31 mouse cellular contexts compared by ENCODE assay signal in genomic region chr15:97204889-97205288, GRCm38 (mm10). TPM values are rescaled to one million over a fixed set of nuclear protein-coding genes. Genes with fewer than 3 reads are reported as not detected.
"Had no signal": no experiment of that assay in that cellular context is flagged by ENCODE, and none has a peak within 500 bp of the region (broad histone marks: within the 10 kb centered on the region; RNA-seq: fewer than 3 reads in every experiment).

No protein-coding gene starts in this region.

- H3K4me2 ChIP-seq: limb, embryonic 12.5 days; limb, embryonic 13.5 days; limb, embryonic 15.5 days; liver, embryonic 13.5 days; liver, embryonic 15.5 days; lung, embryonic 14.5 days; lung, embryonic 15.5 days; midbrain, embryonic 11.5 days; midbrain, embryonic 12.5 days; midbrain, embryonic 13.5 days; midbrain, embryonic 15.5 days; neural tube, embryonic 12.5 days; neural tube, embryonic 13.5 days had no signal

- H3K9ac ChIP-seq: limb, embryonic 12.5 days; limb, embryonic 13.5 days; limb, embryonic 15.5 days; liver, embryonic 13.5 days; liver, embryonic 14.5 days; liver, embryonic 15.5 days; lung, embryonic 14.5 days; lung, embryonic 15.5 days; midbrain, embryonic 12.5 days; midbrain, embryonic 13.5 days; midbrain, embryonic 15.5 days; neural tube, embryonic 12.5 days; neural tube, embryonic 13.5 days had no signal

- H3K27me3 ChIP-seq: limb, embryonic 12.5 days; limb, embryonic 13.5 days; limb, embryonic 15.5 days; liver, embryonic 13.5 days; liver, embryonic 15.5 days; lung, embryonic 15.5 days; megakaryocyte, embryonic 14.5 days; midbrain, embryonic 12.5 days; midbrain, embryonic 13.5 days; midbrain, embryonic 15.5 days; neural tube, embryonic 12.5 days; neural tube, embryonic 13.5 days had no signal

- H3K9me3 ChIP-seq: limb, embryonic 10.5 days; limb, embryonic 12.5 days; limb, embryonic 13.5 days; limb, embryonic 15.5 days; liver, embryonic 15.5 days; lung, embryonic 15.5 days; midbrain, embryonic 10.5 days; midbrain, embryonic 12.5 days; midbrain, embryonic 13.5 days; midbrain, embryonic 15.5 days; neural tube, embryonic 12.5 days; neural tube, embryonic 13.5 days had no signal

- H3K4me1 ChIP-seq: limb, embryonic 10.5 days; limb, embryonic 12.5 days; limb, embryonic 13.5 days; limb, embryonic 15.5 days; liver, embryonic 13.5 days; liver, embryonic 15.5 days; lung, embryonic 15.5 days; megakaryocyte, embryonic 14.5 days; midbrain, embryonic 10.5 days; midbrain, embryonic 12.5 days; midbrain, embryonic 13.5 days; midbrain, embryonic 15.5 days; neural tube, embryonic 12.5 days; neural tube, embryonic 13.5 days had no signal

- H3K36me3 ChIP-seq: limb, embryonic 10.5 days; limb, embryonic 12.5 days; limb, embryonic 13.5 days; limb, embryonic 15.5 days; liver, embryonic 13.5 days; liver, embryonic 15.5 days; lung, embryonic 15.5 days; midbrain, embryonic 10.5 days; midbrain, embryonic 12.5 days; midbrain, embryonic 13.5 days; midbrain, embryonic 15.5 days; neural tube, embryonic 12.5 days; neural tube, embryonic 13.5 days had no signal

- H3K27ac ChIP-seq: left cerebral cortex, adult 2 months; limb, embryonic 10.5 days; limb, embryonic 12.5 days; limb, embryonic 13.5 days; limb, embryonic 15.5 days; liver, embryonic 13.5 days; liver, embryonic 14.5 days; liver, embryonic 15.5 days; lung, embryonic 15.5 days; macrophage; midbrain, embryonic 10.5 days; midbrain, embryonic 12.5 days; midbrain, embryonic 13.5 days; midbrain, embryonic 15.5 days; neural tube, embryonic 12.5 days; neural tube, embryonic 13.5 days had no signal

- ATAC-seq: lung, postnatal 0 days; midbrain, embryonic 13.5 days; midbrain, embryonic 15.5 days; midbrain, embryonic 16.5 days had no signal

- DNase-seq: left cerebral cortex, postnatal 4 days; liver; liver, embryonic 13.5 days; lung, adult 18-20 months; lung, adult 2 months; lung, embryonic 14.5 days; lung, postnatal 10 days; lung, postnatal 14 days; lung, postnatal 36 days; lung, postnatal 4 days; midbrain, embryonic 14.5 days had no signal

- H3K4me3 ChIP-seq: left cerebral cortex, adult 2 months; limb, embryonic 10.5 days; limb, embryonic 12.5 days; limb, embryonic 13.5 days; limb, embryonic 15.5 days; liver, embryonic 13.5 days; liver, embryonic 15.5 days; lung, embryonic 15.5 days; megakaryocyte, embryonic 14.5 days; midbrain, embryonic 10.5 days; midbrain, embryonic 12.5 days; midbrain, embryonic 13.5 days; midbrain, embryonic 15.5 days; myocyte; neural tube, embryonic 12.5 days; neural tube, embryonic 13.5 days had no signal

RNA-seq across cellular contexts. Expression of gene Amigo2, which starts 42.2 kb away (rescaled TPM):
- polyA plus RNA-seq: macrophage had no signal
